Mouse (Mus musculus): ENCODE data around the gene Cdkn2d. TPM values are rescaled to one million over a fixed set of nuclear protein-coding genes. Genes with fewer than 3 reads are reported as not detected.
A peak's percentile ranks its signal among the peaks of the same experiment; 100 is the strongest.
"Not testable (repeated sequence)": the region's sequence is repeated elsewhere in the genome, so short reads cannot be mapped to it uniquely, and the experiment has no call there.

Cdkn2d gene
- polyA plus RNA-seq, 1 experiment from 2014 or later, result 72.0 TPM

DNA sequence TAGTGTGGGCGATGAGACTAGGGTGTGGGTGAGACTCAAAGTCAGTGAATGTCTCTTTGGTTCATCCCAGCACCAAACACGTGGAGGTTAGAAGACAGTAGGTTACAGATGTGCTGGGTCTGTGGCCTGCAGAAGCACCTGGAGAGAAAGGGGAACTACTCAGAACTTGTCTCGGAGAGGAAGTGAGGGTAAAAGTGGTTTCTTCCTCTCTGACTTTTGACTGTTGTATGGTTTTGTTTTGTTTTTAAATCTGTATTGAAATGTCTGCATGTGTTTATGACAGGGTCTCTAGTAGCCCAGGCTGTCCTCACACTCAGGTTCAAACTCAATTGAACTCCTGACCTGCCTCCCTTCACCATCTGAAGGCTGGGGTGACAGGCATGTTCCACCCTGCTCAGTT lies 36.8 kb upstream of the Cdkn2d start:
- no peaks in the 10 kb centered on the region; the same call in 1 of the 2 replicates for H3K36me3 ChIP-seq
- peaks cover 18% of the 10 kb centered on the region for H3K4me1 ChIP-seq
- no peak overlapping the region for H3K9ac ChIP-seq
- no peaks in the 10 kb centered on the region for H3K27me3 ChIP-seq
- no peak for ATAC-seq (ENCODE audit: low FRiP score)
- WGBS, result 80% methylated on average over 3 of the region's 3 CpGs
- H3K27ac ChIP-seq, result no peak overlapping the region
- H3K4me3 ChIP-seq, result no peak overlapping the region
- H3K9me3 ChIP-seq (replicated peaks), result no peaks in the 10 kb centered on the region
- H3K4me2 ChIP-seq (replicated peaks), result no peak overlapping the region

DNA sequence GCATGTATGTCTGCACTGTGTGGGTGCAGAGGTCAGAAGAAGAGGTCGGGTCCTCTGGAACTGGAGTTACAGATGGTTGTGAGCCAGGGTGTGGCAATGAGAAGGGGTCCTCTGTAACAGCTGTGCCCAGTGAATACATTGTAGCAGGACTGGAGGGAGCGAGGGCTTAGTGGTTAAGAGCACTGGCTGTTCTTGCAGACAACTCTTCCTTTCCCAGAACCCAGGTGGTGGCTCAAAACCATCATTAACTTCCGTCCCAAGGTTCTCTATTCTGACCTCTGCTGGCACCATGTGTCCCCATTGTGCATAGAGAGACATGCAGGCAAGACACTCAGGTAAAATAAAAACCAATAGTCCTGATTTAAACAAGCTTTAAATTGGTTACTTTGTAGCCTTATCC lies 36.4 kb upstream of the Cdkn2d start:
- H3K9ac ChIP-seq, result no peak overlapping the region
- H3K4me1 ChIP-seq, result peaks cover 13% of the 10 kb centered on the region
- H3K27ac ChIP-seq, result no peak overlapping the region
- no peaks in the 10 kb centered on the region for H3K27me3 ChIP-seq
- 76% methylated on average over 3 of the region's 3 CpGs for WGBS
- H3K4me2 ChIP-seq (replicated peaks), result no peak overlapping the region
- no peak for ATAC-seq (ENCODE audit: low FRiP score)
- no peaks in the 10 kb centered on the region for H3K9me3 ChIP-seq (replicated peaks)
- H3K4me3 ChIP-seq, result no peak overlapping the region
- H3K36me3 ChIP-seq, result no peaks in the 10 kb centered on the region; the same call in 1 of the 2 replicates

DNA sequence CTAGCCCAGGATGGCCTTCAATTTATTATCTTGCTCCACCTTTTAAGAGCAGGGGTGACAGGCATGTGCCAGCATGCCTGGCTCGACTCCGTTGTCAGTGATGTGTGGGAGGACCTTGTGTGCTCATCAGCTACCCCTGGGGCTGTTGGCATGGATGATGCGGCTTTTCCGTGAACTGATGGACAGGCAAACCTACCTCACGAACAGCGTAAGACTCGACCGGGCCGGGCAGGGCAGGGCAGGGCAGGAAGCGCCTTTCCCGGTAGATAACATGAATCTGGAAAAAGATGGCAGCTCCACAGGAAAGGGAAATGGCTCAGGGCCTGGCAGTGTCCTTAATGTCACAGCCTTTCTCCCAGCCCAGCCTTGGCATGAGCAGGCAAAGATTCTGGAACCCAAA lies 33.1 kb upstream of the Cdkn2d start:
- Histone ChIP-seq H3K36me3 (no peaks in the 10 kb centered on the region; the same call in 1 of the 2 replicates), H3K9me3 (replicated peaks) (no peaks in the 10 kb centered on the region), H3K9ac (no peak overlapping the region), H3K27me3 (no peaks in the 10 kb centered on the region), H3K4me3 (no peak overlapping the region), H3K4me1 (peaks cover 15% of the 10 kb centered on the region), H3K27ac (no peak overlapping the region), H3K4me2 (replicated peaks) (no peak overlapping the region)
- ATAC-seq (ENCODE audit: low FRiP score), result no peak
- WGBS, result 97% methylated on average over 11 of the region's 11 CpGs

DNA sequence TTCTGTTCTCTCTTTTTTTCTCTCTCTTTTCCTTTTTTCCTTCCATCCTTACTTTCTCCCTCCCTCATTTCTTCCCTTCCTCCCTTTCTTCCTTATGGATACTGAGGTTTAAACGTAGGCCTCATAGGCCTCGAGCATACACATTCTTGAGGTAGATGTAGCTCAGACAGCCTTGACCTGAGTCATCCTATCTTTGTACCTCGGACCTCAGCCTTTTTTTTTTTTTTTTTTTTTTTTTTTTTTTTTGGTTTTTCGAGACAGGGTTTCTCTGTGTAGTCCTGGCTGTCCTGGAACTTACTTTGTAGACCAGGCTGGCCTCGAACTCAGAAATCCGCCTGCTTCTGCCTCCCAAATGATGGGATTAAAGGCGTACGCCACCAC lies 31.7 kb upstream of the Cdkn2d start:
- H3K9ac ChIP-seq; ATAC-seq (ENCODE audit: low FRiP score); H3K4me2 ChIP-seq (replicated peaks); H3K36me3 ChIP-seq; H3K27ac ChIP-seq; H3K4me3 ChIP-seq; H3K27me3 ChIP-seq; H3K9me3 ChIP-seq (replicated peaks): not testable (repeated sequence)
- H3K4me1 ChIP-seq, result peaks cover 15% of the 10 kb centered on the region
- WGBS, result 90% methylated on average over 8 of the region's 8 CpGs

DNA sequence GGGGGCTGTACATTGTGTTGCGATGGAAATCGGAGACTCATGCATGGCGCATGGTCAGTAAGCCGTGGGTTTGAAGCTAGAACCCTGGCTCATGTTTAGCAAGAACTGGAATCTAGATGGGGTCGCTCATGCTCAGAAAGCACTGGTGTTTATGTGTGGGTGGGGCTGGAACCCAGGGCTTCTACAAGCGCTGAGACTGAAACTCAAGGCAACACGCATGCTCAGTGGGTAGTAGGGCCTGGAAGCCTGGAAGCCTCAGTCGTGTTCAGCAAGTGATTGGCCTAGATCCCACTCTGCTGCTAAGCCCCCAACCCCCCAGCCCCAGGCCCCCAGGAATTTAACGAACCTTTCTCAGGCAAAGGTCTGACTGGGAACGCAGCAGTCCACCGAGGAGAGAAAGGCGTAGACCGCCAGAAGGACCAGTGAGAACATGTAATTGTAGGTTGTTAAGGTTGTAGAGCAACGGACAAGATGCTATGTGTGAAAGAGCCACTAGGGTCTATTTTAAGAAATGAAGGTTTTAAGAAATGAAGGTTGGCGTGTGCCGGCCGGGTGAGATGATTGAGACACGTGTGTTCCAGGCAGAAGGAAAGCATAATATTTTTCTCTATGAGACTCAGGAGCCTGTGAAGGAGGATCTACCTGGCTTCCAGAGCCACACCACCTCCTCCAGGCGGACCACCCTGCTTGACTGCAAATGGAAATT lies 31.2 kb upstream of the Cdkn2d start:
- 88% methylated on average over 19 of the region's 19 CpGs for WGBS
- Histone ChIP-seq H3K4me3 (0 out of 2 replicates have a peak overlapping the region, but pooled peaks have one; percentile 70), H3K27ac (no peak overlapping the region), H3K4me1 (peaks cover 15% of the 10 kb centered on the region), H3K27me3 (no peaks in the 10 kb centered on the region), H3K4me2 (replicated peaks) (peak overlapping the region; percentile 90), H3K36me3 (no peaks in the 10 kb centered on the region; the same call in 1 of the 2 replicates), H3K9ac (0 out of 2 replicates have a peak overlapping the region, but pooled peaks have one; percentile 70), H3K9me3 (replicated peaks) (no peaks in the 10 kb centered on the region)
- no peak for ATAC-seq (ENCODE audit: low FRiP score)

DNA sequence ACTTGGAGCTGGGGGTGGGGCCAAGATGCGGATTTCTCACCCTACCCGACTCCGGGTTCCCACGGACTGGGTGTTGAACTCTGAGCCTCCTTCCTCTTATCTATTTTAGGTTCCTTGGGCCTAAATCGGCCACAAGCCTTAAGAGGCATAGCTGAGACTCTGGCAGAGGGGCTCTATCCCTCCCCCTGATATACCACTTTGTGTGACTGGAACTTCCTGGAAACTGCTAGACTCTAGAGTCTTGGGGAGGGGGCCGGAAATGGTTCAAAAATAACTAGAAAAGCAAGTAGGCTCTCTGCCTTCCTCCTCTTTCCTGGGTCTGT lies 30.3 kb upstream of the Cdkn2d start:
- WGBS, result 17% methylated on average over 6 of the region's 6 CpGs
- peaks cover 15% of the 10 kb centered on the region for H3K4me1 ChIP-seq
- H3K36me3 ChIP-seq, result no peaks in the 10 kb centered on the region; the same call in 1 of the 2 replicates
- H3K9me3 ChIP-seq (replicated peaks), result no peaks in the 10 kb centered on the region
- H3K27ac ChIP-seq, result no peak overlapping the region
- H3K4me3 ChIP-seq, result peak overlapping the region; percentile 70
- H3K27me3 ChIP-seq, result no peaks in the 10 kb centered on the region
- peak overlapping the region; percentile 90 for H3K4me2 ChIP-seq (replicated peaks)
- ATAC-seq (ENCODE audit: low FRiP score), result no peak
- peak overlapping the region; percentile 70 for H3K9ac ChIP-seq

DNA sequence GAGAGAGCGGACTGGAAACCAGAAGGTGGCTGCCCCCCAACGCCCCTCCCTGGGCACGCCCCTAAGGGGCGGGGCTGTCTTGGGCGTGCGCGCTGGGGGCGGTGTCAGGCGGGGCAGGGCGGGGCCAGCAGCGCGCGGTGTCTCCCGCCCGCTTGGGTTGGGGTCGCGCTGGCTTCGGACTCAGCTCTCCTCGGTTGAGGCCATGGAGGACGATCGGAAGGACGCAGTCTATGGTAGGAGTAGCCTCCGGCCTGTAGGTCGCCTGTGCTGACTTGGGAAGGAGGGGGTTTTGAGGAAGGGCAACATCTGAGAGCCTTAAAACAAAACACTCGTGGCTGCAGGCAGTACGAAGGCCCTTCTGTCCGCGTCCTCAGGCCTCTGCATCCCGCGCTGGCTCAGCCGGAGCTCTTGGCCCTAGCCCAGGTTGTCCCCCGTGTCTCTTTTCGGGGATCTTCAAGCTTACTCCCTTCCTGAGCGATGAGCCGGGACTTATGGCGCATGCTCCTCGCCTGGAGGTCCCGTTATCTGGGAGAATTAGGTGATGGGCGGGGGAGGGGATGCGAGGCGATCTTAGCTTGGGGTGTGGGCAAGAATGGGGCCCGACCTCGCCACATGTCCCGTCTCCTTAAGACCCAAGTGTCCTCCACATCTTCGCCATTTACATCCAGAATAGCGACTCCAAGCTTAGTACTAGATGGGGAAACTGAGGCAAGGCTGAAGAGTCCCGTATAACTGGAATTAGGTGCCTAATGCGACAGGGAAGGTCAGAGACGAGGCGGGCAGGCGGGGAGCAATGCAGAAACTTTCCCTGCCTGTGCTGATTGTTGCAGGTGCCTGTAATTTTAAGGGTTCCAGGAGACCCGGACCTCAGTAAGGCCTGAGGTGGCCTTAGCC lies 29.7 kb upstream of the Cdkn2d start, which contains the start of gene Slc44a2:
Slc44a2 (plus strand) TSS at position 80 of the 894 bp plus-strand sequence.
- peak; percentile 96 for ATAC-seq (ENCODE audit: low FRiP score)
- Histone ChIP-seq H3K9ac (peak within 1 kb of the TSS; percentile 70), H3K4me3 (peak within 1 kb of the TSS; percentile 70), H3K27ac (peak within 1 kb of the TSS; percentile 40), H3K4me1 (peaks cover 15% of the 10 kb centered on the region), H3K27me3 (no peaks in the 10 kb centered on the region), H3K36me3 (no peaks in the 10 kb centered on the region; the same call in 1 of the 2 replicates), H3K4me2 (replicated peaks) (peak within 1 kb of the TSS; percentile 90), H3K9me3 (replicated peaks) (no peaks in the 10 kb centered on the region)
- WGBS, result under 1% methylated on average over 52 of the region's 52 CpGs

DNA sequence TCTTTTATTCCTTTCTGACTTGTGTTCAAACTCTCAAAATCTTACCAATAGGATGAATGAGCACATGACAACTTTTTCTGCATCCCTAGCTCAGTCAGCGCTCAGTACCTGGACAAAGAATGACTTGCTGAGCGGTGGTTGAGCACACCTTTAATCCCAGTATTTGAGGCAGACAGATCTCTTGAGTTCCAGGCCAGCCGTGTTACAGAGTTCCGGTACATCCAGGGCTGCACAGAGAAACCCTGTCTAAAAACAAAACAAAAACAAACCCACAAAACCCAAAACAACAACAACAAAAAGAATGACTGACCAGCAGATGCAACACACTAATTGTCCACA lies 29.0 kb upstream of the Cdkn2d start:
- Histone ChIP-seq H3K9me3 (replicated peaks) (no peaks in the 10 kb centered on the region), H3K4me3 (peak overlapping the region; percentile 70), H3K4me2 (replicated peaks) (peak overlapping the region; percentile 90), H3K27me3 (no peaks in the 10 kb centered on the region), H3K27ac (peak overlapping the region; percentile 40; the same call in 1 of the 2 replicates), H3K36me3 (no peaks in the 10 kb centered on the region), H3K9ac (peak overlapping the region; percentile 70), H3K4me1 (peaks cover 15% of the 10 kb centered on the region)
- ATAC-seq (ENCODE audit: low FRiP score), result peak; percentile 1; the same call in 1 of the 2 replicates
- 32% methylated on average over 4 of the region's 4 CpGs for WGBS

DNA sequence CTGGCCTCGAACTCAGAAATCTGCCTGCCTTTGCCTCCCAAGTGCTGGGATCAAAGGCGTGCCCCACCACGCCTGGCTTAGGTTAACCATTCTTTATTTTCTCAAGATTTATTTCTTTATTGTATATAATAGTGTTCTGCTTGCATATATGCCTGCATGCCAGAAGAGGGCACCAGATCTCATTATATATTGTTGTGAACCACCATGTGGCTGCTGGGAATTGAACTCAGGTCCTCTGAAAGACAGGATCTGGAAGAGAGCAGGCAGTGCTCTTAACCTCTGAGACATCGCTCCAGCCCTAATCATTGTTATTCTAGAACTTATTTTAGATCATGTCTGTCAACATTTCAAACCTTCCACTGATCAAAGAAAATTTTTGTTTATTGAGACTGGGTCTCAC lies 28.3 kb upstream of the Cdkn2d start:
- no peaks in the 10 kb centered on the region for H3K36me3 ChIP-seq
- no peak overlapping the region for H3K4me3 ChIP-seq
- 95% methylated on average over 4 of the region's 4 CpGs for WGBS
- no peak overlapping the region for H3K4me2 ChIP-seq (replicated peaks)
- H3K27ac ChIP-seq, result no peak overlapping the region
- no peaks in the 10 kb centered on the region for H3K9me3 ChIP-seq (replicated peaks)
- no peak overlapping the region for H3K9ac ChIP-seq
- ATAC-seq (ENCODE audit: low FRiP score), result no peak
- peaks cover 15% of the 10 kb centered on the region for H3K4me1 ChIP-seq
- no peaks in the 10 kb centered on the region for H3K27me3 ChIP-seq

DNA sequence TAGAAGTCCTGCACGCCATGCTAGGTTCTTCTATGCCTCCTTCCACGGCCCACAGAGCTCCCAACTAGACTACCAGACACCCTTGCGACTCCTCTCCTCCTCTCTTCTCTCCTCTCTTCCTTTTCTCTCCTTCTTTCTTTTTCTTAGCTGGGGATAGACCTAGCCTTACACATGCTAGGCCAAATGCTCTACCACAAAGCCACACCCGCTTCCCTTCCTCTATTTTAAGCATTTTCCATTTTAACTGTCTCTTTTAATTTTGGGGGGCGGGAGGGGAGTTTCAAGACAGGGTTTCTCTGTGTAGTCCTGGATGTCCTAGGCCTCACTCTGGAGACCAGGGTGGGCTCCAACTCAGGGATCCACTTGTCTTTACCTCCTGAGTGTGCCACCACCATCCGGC lies 27.6 kb upstream of the Cdkn2d start:
- Histone ChIP-seq H3K27me3 (no peaks in the 10 kb centered on the region), H3K9me3 (replicated peaks) (no peaks in the 10 kb centered on the region), H3K4me3 (no peak overlapping the region), H3K4me1 (peaks cover 15% of the 10 kb centered on the region), H3K27ac (no peak overlapping the region), H3K36me3 (no peaks in the 10 kb centered on the region), H3K4me2 (replicated peaks) (no peak overlapping the region), H3K9ac (no peak overlapping the region)
- ATAC-seq (ENCODE audit: low FRiP score), result no peak
- WGBS, result 89% methylated on average over 6 of the region's 6 CpGs

DNA sequence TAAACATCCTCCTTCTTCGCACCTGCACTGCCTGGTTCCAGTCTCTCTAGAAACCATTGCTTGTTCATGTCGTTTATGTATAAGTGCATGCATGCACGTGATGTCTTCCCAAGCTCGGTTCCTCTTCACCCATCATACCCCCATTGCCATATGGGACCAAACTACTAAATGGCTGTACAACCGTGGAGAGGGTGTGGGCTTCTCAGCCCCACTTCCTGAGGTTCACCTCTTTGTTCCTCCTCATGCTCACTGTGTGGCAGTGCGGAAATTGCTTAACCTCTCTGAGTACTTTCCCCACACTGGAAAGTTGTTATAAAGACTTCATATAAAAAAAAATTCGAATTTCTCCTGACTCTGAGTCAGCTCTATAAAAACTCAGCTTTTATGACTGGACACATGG lies 25.5 kb upstream of the Cdkn2d start:
- H3K4me3 ChIP-seq, result no peak overlapping the region
- H3K9ac ChIP-seq, result no peak overlapping the region
- H3K4me2 ChIP-seq (replicated peaks), result no peak overlapping the region
- H3K4me1 ChIP-seq, result peaks cover 7% of the 10 kb centered on the region
- H3K9me3 ChIP-seq (replicated peaks), result no peaks in the 10 kb centered on the region
- H3K27ac ChIP-seq, result no peak overlapping the region
- no peak for ATAC-seq (ENCODE audit: low FRiP score)
- peaks cover 11% of the 10 kb centered on the region for H3K27me3 ChIP-seq
- no peaks in the 10 kb centered on the region for H3K36me3 ChIP-seq
- WGBS, result 81% methylated on average over 7 of the region's 7 CpGs

DNA sequence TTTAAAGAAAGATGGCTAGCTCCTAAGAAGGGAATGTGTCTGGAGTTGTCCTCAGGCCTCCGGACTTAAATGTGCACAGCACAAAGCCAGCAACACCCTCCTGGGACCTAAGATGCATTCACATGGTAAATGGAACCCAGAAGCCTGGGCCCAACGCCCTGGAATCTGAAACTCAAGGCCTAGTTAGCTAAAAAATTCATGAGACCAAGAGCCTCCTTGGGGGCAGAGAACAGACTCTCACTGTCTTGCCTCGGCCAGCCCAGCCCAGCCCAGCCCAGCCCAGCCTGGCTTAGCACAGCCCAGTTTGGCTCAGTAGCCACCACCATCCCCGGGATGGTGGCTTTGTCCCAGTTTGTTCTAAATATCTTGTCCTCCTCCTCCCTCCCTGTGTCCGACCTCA lies 24.2 kb upstream of the Cdkn2d start:
- H3K4me3 ChIP-seq, result no peak overlapping the region
- no peak overlapping the region for H3K27ac ChIP-seq
- ATAC-seq (ENCODE audit: low FRiP score), result no peak
- H3K36me3 ChIP-seq, result no peaks in the 10 kb centered on the region
- no peaks in the 10 kb centered on the region for H3K4me1 ChIP-seq
- no peaks in the 10 kb centered on the region for H3K9me3 ChIP-seq (replicated peaks)
- H3K27me3 ChIP-seq, result peaks cover 20% of the 10 kb centered on the region
- H3K4me2 ChIP-seq (replicated peaks), result no peak overlapping the region
- 63% methylated on average over 5 of the region's 5 CpGs for WGBS
- no peak overlapping the region; the same call in 1 of the 2 replicates for H3K9ac ChIP-seq

All from hindbrain, embryonic 12.5 days (tissue).